Comparison of ENCODE assay signal across 8 mouse cellular contexts in the genomic region with DNA sequence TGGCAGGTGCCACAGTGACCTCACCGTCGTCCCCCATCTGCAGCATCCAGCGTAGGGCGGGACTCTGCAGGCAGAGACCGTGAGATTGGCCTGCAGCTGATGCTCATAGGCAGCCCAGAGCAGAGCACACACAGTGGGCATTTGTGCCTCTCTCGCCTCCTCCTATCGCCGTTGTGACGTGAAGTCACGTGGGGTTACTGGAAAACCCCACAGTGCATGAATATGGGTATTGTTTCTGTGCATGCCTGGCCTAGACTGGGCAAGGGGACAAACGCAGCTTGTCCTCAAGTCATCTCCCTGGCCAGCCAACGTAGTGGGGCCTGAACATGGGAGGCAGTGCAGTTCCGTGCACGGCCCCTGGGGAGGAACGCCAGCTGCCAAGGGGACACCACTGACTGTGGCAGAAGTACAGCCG. TPM values are rescaled to one million over a fixed set of nuclear protein-coding genes. Genes with fewer than 3 reads are reported as not detected.
DNase-seq lines count a peak whose midpoint lies in the region; ATAC-seq and TF ChIP-seq lines count a peak whose summit lies in the region.

No protein-coding gene starts in this region.

- peaks cover 17% of the 10 kb centered on the region for H3K4me1 ChIP-seq in forebrain, embryonic 13.5 days
- H3K4me1 ChIP-seq in hindbrain, embryonic 14.5 days (replicated peaks; ENCODE audit: control insufficient read depth, insufficient read depth, low read length) = 0 out of 2 replicates have a peak, but pooled peaks cover 16% of the 10 kb centered on the region
- H3K4me1 ChIP-seq in limb, embryonic 12.5 days (replicated peaks) = peaks cover 23% of the 10 kb centered on the region

- TF ChIP-seq CTCF in gastrocnemius, adult 2 months (IDR thresholded peaks at IDR 0.05) = peak; percentile 34

- H3K4me3 ChIP-seq in gastrocnemius, adult 2 months = no peak overlapping the region; the same call in 1 of the 2 replicates
- no peak overlapping the region for H3K4me3 ChIP-seq in forebrain, embryonic 13.5 days
- H3K4me3 ChIP-seq in hindbrain, embryonic 14.5 days (replicated peaks; ENCODE audit: low read length) = no peak overlapping the region
- H3K4me3 ChIP-seq in limb, embryonic 12.5 days (replicated peaks) = no peak overlapping the region

- H3K9me3 ChIP-seq in forebrain, embryonic 13.5 days (replicated peaks) = no peaks in the 10 kb centered on the region
- no peaks in the 10 kb centered on the region for H3K9me3 ChIP-seq in hindbrain, embryonic 14.5 days (ENCODE audit: control insufficient read depth, low read length)
- no peaks in the 10 kb centered on the region for H3K9me3 ChIP-seq in limb, embryonic 12.5 days

- WGBS in forebrain, embryonic 13.5 days = 77% methylated on average over 16 of the region's 16 CpGs
- WGBS in hindbrain, embryonic 14.5 days = 44% methylated on average over 16 of the region's 16 CpGs
- WGBS in limb, embryonic 12.5 days = 74% methylated on average over 16 of the region's 16 CpGs

- H3K36me3 ChIP-seq in forebrain, embryonic 13.5 days (ENCODE audit: poor library complexity, severe bottlenecking) = 0 out of 2 replicates have a peak, but pooled peaks cover 6% of the 10 kb centered on the region
- no peaks in the 10 kb centered on the region for H3K36me3 ChIP-seq in hindbrain, embryonic 14.5 days (replicated peaks; ENCODE audit: control insufficient read depth, insufficient read depth)
- peaks cover 3% of the 10 kb centered on the region; the same call in 1 of the 2 replicates for H3K36me3 ChIP-seq in limb, embryonic 12.5 days

- H3K4me2 ChIP-seq in forebrain, embryonic 13.5 days = no peak overlapping the region
- no peak overlapping the region; the same call in 1 of the 2 replicates for H3K4me2 ChIP-seq in hindbrain, embryonic 14.5 days (replicated peaks)
- H3K4me2 ChIP-seq in limb, embryonic 12.5 days = no peak overlapping the region

- peak; percentile 81 for ATAC-seq in forebrain, embryonic 13.5 days
- ATAC-seq in hindbrain, embryonic 14.5 days (ENCODE audit: low FRiP score) = peak; percentile 90
- ATAC-seq in limb, embryonic 12.5 days (ENCODE audit: insufficient number of reproducible peaks, insufficient read depth, low FRiP score, low TSS enrichment, low read depth) = peak; percentile 83

- no peak overlapping the region for H3K9ac ChIP-seq in forebrain, embryonic 13.5 days
- H3K9ac ChIP-seq in hindbrain, embryonic 14.5 days = no peak overlapping the region
- H3K9ac ChIP-seq in limb, embryonic 12.5 days (replicated peaks) = no peak overlapping the region

- intact Hi-C loops in gastrocnemius, adult 2 months (cut with DNase I) = no loop called here

- H3K27ac ChIP-seq in gastrocnemius, adult 2 months = peak overlapping the region; percentile 71
- H3K27ac ChIP-seq in forebrain, embryonic 13.5 days = no peak overlapping the region; the same call in 1 of the 2 replicates
- peak overlapping the region; percentile 38 for H3K27ac ChIP-seq in hindbrain, embryonic 14.5 days
- H3K27ac ChIP-seq in limb, embryonic 12.5 days = peak overlapping the region; percentile 84

- H3K27me3 ChIP-seq in forebrain, embryonic 13.5 days = no peaks in the 10 kb centered on the region
- no peaks in the 10 kb centered on the region for H3K27me3 ChIP-seq in hindbrain, embryonic 14.5 days (ENCODE audit: control insufficient read depth, insufficient read depth, low read length)
- H3K27me3 ChIP-seq in limb, embryonic 12.5 days = no peaks in the 10 kb centered on the region

- DNase-seq in gastrocnemius, adult 2 months = peak; percentile 45
- DNase-seq in gastrocnemius, adult 18-20 months (ENCODE audit: low spot score) = no peak
- DNase-seq in ZHBTc4 (ENCODE audit: low read depth, low spot score) = peak; percentile 57
- peak; percentile 63 for DNase-seq in hindbrain, embryonic 14.5 days (ENCODE audit: low spot score)
- DNase-seq in right cerebral cortex, postnatal 14 days = peak; percentile 56
- no peak for DNase-seq in ovary, postnatal 36 days (ENCODE audit: low spot score)

RNA-seq across cellular contexts. Expression of a gene that starts 27.3 kb away (rescaled TPM):
- 10 to 100 TPM; 19.1 to 30.7 TPM for total RNA-seq in gastrocnemius, adult 2 months (2021)
- total RNA-seq in gastrocnemius, adult 18-20 months (2021) = 10 to 100 TPM; 18.2 to 26.0 TPM
- 48.3 and 52.3 TPM in 2 replicates for polyA plus RNA-seq in forebrain, embryonic 13.5 days (2015; fragmentation: Nextera tagmentation; extraction: Ambion mirVana)
- 93.6 and 110 TPM in 2 replicates for polyA plus RNA-seq in hindbrain, embryonic 14.5 days (2014; fragmentation: Nextera tagmentation; extraction: Ambion mirVana)
- 65.5 and 71.0 TPM in 2 replicates for polyA plus RNA-seq in limb, embryonic 12.5 days (2016; fragmentation: Nextera tagmentation; extraction: Ambion mirVana)

Comparison
In these comparisons a context has a peak if more than half of its experiments do, and no peak if none do; other contexts are left out.
1. DNase-seq: peak in gastrocnemius, adult 2 months (single experiment), ZHBTc4 (single experiment), hindbrain, embryonic 14.5 days (single experiment) and right cerebral cortex, postnatal 14 days (single experiment); none in gastrocnemius, adult 18-20 months (single experiment) and ovary, postnatal 36 days (single experiment).
2. Peak in every context shown above with its lines, with median percentiles within 50 percentile points of each other: ATAC-seq.